Mouse (Mus musculus): Measurements from ENCODE around the gene Hrasls5. TPM values are rescaled to one million over a fixed set of nuclear protein-coding genes. Genes with fewer than 3 reads are reported as not detected.

Hrasls5 gene
- polyA plus RNA-seq (2015; fragmentation: Nextera tagmentation; extraction: Ambion mirVana): not detected in 2 replicates

GRCm38 (mm10) chr19:7611942-7612757 is at the start of gene Hrasls5:
TSS of gene Hrasls5 (plus strand) at chr19:7612541.

DNA sequence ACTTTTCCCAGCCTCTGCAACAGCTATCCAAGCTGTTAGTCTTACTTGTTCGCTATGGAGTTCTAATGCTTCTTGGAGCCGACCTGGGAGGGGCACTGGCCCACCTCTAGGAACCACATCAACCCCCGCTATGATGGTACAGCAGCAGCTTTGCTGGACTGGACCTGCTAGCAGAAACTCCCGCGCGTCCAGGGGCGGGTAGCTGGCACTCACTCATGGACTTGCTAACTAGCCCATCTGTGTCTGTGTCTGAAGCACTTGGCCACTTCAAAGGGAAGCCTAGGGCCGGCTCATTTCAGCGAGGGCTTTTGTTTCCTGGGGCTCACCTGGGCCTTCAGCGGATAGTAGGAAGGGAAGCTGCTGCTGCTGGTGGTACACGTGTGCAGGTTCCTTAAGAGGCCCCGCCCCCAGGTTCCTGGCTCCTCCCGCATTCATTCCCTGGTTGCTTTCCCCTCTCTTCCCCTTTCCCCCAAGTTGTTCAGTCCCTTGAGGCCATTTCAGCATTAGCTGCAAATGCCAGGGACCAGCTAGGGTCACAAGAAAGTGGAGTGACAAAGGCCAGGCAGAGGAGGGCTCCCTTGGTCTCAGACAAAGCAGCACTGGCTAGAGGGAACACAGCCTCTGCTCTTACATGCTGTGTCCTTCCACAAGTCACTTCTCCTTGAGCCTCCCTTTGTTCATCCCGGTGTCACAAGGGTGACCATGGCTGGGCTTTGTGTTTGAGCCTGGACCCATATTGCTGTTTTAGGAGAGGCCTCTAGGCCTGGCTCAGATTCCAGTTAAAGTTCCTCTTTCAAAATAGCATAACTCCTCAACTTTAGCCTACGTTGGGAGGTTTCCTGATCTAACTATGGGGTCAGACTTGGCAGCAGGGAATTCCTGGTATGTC is 5.3 kb upstream of the Hrasls5 start, which contains the start of gene Lgals12:
Gene Lgals12, minus strand, starts transcription at position 393 of the 889 bp plus-strand sequence.

Other genes starting within 250 kb of the Hrasls5 start
- gene Spindoc, start 229.5 kb upstream of the Hrasls5 start, polyA plus RNA-seq (2015; fragmentation: Nextera tagmentation; extraction: Ambion mirVana): 20.2 and 26.9 TPM in 2 replicates
- gene 2700081O15Rik, start 194.9 kb upstream of the Hrasls5 start, polyA plus RNA-seq (2015; fragmentation: Nextera tagmentation; extraction: Ambion mirVana): 13.1 and 13.4 TPM in 2 replicates
- 702 and 731 TPM in 2 replicates for gene Rtn3, start 129.3 kb upstream of the Hrasls5 start, polyA plus RNA-seq (2015; fragmentation: Nextera tagmentation; extraction: Ambion mirVana)
- gene Atl3, start 118.5 kb upstream of the Hrasls5 start, polyA plus RNA-seq (2015; fragmentation: Nextera tagmentation; extraction: Ambion mirVana): 6.9 and 8.4 TPM in 2 replicates
- gene Pla2g16, start 55.1 kb upstream of the Hrasls5 start, polyA plus RNA-seq (2015; fragmentation: Nextera tagmentation; extraction: Ambion mirVana): 11.4 and 11.5 TPM in 2 replicates
- gene Lgals12, start 5.3 kb upstream of the Hrasls5 start, polyA plus RNA-seq (2015; fragmentation: Nextera tagmentation; extraction: Ambion mirVana): 0.11 and 0.12 TPM in 2 replicates
- gene Slc22a19, start 98.8 kb downstream of the Hrasls5 start, polyA plus RNA-seq (2015; fragmentation: Nextera tagmentation; extraction: Ambion mirVana): not detected in 2 replicates
- gene Slc22a26, start 190.1 kb downstream of the Hrasls5 start, polyA plus RNA-seq (2015; fragmentation: Nextera tagmentation; extraction: Ambion mirVana): not detected in 2 replicates

Measured in neural tube, postnatal 0 days (tissue).